Mouse (Mus musculus): ENCODE data around the gene Gm20388.
A peak's percentile ranks its signal among the peaks of the same experiment; 100 is the strongest.

Gm20388 gene

DNA sequence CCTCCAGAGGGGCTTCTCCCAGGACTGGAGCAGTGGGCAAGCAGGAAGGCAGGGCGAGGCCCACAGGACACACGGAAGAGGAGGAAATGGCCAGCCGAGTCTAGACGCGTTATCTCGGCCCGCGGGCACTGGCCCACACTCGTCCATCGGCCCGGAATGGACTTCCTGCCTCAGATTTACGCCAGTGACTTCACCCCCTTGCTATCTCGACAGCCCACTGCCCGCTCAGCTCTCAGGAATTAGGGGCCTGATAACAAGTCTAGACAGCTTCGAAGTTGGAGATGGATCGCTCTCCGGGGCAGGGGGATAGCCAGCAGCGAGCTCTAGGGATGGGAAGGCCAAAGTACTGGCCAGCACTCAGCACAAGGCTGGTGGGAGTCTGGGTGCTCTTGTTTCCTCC lies 1405.4 kb downstream of the Gm20388 start:
- peak; percentile 31 for DNase-seq

DNA sequence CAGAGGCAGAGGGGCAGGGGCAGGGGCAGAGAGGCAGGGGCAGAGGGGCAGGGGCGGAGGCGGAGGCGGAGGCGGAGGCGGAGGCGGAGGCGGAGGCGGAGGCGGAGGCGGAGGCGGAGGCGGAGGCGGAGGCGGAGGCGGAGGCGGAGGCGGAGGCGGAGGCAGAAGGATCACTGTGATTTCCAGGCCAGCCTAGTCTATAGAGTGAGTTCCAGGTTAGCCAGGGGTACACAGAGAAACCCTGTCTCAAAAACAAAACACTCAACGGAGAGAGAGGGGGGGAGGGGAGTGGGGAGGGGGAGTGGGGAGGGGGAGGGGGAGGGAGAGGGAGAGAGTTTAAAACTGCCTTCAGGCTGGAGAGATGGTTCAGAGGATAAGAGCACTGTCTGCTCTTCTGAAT lies 1408.1 kb downstream of the Gm20388 start:
- DNase-seq = peak; percentile 22

DNA sequence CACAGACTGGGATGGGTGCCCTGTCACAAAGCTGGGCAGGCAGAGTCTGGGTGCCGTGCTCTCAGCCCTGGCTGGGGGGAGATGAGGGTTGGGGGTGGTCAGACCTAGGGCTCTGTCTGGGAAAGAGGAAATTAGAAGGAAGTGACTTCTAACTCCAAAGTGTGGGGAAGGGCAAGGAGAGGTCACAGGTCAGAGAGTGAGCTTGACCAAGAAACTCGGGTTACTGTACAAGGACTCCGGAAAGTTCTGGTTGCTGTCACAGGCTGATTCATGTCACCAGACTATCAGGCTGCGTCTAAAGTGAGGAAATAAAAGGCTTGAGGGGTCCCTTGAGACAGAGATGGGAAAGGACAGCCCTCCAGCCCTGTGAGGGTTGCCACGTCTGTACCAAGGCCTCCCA lies 1408.8 kb downstream of the Gm20388 start:
- no peak for DNase-seq

GRCm38 (mm10) chr8:121326164-121326910 lies 1415.7 kb downstream of the Gm20388 start:
- DNase-seq = peak; percentile 49

- DNase-seq = peak; percentile 23
Measured at GRCm38 (mm10) chr8:121332436-121332835, 1421.8 kb downstream of the Gm20388 start.

DNA sequence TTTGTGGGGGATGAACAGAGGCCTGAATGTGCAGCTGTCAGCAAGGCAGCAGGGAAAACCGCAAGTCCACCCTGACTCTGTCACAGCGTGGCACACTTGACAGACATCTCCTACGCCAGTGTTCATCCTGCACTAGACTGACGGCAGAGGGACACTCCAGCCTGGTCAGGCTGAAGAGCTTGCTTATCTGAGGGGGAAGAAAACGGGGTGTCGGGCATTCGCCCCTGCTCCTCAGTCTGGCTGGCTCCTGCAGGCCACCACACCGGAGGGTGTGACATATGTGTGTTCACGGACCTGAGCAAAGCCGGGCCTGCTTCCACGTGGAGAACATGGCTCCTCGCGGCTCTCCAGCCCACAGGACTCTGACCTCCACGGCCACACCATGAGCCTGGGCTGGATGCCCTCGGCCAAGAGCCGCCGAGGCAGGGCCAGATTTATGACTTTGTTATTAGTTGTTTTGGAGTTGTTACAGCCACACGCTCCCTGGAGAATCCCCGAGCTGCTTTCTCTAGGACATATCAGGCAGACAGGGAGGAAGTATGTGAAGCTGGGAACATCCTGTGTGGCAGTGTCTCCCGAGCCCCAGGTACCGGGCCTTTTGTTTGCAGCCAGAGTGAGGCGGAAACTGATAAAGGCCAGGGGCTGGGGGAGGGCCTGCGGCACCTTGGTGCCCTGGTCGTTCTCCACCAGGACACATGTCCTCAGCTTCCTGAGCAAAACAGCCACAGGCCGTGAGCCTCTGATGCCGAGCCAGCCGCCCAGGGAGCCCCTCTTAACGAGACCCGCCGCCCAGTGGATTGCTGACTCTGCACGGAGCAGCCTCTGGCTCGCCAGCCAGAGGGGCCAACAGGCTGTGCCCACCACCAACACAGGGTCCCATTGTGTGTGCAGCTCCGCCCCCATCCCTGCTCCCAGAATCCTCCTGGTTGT lies 1424.1 kb downstream of the Gm20388 start:
- peak; percentile 26 for DNase-seq

GRCm38 (mm10) chr8:121335684-121336083 lies 1425.0 kb downstream of the Gm20388 start:
- no peak for DNase-seq

GRCm38 (mm10) chr8:121342931-121343330 lies 1432.3 kb downstream of the Gm20388 start:
- DNase-seq = no peak

DNA sequence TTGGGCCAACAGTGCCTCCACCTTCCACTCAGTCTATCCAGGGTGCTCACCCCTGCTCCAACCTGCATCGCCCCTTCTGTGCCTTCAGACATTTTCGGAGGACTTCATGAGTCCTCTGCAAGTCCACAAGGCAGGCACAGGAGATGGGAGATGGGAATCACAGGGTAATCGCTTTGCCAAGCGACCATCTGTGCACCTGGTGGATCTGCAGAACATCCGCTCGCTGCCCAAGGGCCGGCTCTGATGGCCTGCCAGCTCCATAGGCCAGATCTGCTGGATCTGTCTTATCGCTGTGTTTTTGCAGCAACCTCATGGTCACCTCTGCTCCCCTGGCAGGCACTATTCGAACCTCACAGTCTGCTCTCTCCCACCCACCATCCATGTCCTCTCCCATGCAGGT lies 1433.8 kb downstream of the Gm20388 start:
- no peak for DNase-seq

- DNase-seq = no peak
Measured at GRCm38 (mm10) chr8:121346175-121346574, 1435.5 kb downstream of the Gm20388 start.

DNA sequence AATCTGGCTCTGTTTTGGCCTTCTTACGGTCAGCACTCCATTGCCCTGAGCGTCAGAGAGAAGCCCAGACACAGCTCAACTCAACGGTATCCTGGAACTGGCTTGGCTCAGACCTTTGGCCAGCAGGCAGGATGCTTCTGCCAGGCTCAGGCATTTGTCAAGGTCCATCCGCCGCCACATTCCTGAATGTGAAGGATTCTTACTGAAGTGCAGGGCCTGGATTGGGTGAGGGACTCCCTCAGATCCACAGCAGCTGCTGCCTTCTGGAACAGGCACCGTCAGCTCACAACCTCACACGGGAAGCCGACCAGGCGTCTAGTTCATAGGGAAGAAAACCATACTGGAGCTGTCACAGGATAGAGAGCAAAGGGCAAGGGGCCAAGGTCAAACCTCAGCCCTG lies 1436.2 kb downstream of the Gm20388 start:
- peak; percentile 18 for DNase-seq

- DNase-seq = no peak
Measured at GRCm38 (mm10) chr8:121348998-121349397, 1438.4 kb downstream of the Gm20388 start.

DNA sequence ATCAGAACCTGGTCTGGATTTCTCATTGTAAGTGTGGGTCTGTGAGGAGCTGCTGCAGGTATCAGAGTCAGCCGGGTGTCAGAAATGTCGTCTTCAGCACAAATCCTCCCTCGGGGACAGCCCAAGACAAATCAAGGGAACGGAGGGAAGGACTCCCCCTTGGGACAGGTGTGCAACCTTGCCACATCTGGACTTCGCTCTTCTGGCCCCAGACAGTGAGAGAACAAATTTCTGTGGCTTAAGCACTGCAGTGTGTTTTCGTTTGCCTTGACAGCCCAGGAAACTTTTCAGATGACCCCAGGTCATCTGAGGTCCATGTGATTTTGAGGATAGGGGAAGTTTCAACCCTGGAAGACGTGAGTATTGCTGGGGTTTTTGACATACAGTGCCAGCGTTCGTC lies 1440.2 kb downstream of the Gm20388 start:
- no peak for DNase-seq

DNA sequence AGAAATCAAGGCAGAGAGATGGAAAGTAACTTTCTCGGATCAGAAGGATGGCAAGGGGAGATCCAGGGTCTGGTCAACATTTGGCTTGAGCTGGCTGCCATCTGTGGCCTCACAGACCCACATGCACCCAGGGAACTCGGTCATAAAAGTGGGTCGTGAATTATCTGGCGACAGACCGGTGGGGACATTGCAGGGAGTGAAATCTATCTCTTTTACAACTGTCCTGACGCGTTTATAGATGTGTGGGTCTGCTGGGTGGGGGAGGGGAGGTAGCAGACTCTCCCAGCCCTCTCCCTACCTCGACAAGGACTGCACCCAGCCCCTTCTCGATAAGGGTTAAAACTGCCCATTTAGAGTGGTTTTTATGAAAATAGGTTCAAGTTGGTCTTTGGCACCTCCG lies 1444.2 kb downstream of the Gm20388 start:
- no peak for DNase-seq

GRCm38 (mm10) chr8:121357451-121357850 lies 1446.8 kb downstream of the Gm20388 start:
- no peak for DNase-seq

DNA sequence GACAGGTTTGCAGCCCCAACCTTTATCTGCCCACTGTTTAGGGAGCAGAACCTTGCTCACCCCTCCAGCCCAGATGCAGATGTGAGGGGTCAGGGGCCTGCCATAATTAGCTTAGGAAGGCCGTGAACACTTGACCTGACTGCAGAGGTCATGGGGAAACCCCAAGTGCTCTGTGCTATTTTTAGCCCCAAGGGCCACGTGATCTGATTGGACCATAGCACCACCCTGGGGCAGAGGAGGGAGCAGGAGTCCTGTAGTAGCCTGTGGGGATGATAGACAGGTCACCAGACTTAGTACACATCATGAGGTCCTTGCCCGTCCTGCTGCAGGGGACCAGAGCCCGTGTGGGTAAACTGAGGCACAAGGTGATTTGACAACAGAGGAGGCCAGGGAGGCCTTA lies 1448.0 kb downstream of the Gm20388 start:
- peak; percentile 14 for DNase-seq

GRCm38 (mm10) chr8:121359131-121359981 lies 1448.7 kb downstream of the Gm20388 start:
- DNase-seq = no peak

DNA sequence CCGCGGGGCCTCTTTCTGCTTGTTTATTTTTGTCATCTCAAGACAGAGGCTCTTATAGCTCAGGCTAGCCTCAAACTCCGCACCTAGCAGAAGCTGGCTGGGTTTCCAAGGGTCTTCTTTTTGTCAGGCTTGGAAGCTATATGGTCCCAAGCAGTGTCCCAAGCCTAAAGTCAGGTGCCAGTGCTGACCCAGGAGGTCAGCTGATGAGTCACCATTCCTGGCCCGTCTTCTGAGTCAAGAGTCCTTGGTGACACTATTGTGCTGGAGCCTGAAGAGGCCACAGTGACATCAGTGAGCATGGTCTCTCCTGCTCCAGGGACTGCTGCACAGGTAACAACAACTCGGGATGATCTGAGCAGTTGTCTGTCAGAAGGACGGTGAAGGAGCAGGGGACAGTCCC lies 1449.4 kb downstream of the Gm20388 start:
- DNase-seq = no peak

- no peak for DNase-seq
Measured at GRCm38 (mm10) chr8:121361166-121361565, 1450.5 kb downstream of the Gm20388 start.

- no peak for DNase-seq
Measured at GRCm38 (mm10) chr8:121364646-121365045, 1454.0 kb downstream of the Gm20388 start.

GRCm38 (mm10) chr8:121365150-121365549 lies 1454.5 kb downstream of the Gm20388 start:
- DNase-seq = no peak

DNA sequence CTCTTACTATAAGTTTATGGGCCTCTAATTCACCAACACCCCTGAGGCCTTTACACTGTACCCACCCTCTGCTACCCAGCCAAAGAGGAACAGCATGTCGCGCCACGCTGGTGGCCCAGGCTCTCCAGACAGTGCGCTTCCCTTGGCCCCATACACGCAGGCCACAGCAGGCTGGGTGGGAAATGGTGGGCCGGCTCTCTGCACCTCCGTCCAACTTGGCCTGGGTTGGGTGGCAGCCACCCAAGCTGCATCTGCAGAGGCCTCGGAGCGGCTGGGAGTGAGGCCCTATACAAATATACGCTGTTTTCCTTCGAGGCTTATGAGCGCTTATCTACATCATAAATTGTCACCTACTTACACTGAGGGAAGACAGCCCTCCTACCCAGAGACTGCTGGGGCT lies 1456.0 kb downstream of the Gm20388 start:
- DNase-seq = no peak

GRCm38 (mm10) chr8:121368799-121369198 lies 1458.2 kb downstream of the Gm20388 start:
- DNase-seq = no peak

Measured in liver (tissue).